Mouse (Mus musculus): ENCODE measurements at regions not wholly inside any gene's neighbourhood (a gene's known extent, or its start where the extent isn't known, plus 50 kb on each side); places are given as distances from the start of the nearest gene placed in this dataset.

DNA sequence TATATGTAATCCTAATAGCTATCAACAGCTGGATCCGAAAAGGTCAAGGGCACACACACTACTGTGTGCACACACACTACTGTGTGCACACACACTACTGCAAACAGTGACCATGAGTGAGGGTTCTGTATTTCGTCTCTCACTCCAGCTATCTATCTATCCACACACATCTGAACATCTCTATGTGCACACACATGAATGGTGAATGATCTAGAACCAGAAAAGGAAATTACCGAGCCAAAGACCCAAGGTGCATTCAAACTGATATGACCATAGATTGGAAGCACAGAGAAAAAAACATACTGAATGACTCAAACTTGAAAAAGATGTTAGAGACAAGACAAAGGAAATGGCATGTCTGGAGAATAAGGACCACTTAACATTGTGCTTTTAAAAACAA is 166.8 kb upstream of the Map3k1 start:
- no peak for DNase-seq (ENCODE audit: low spot score in 2 of 2)

DNA sequence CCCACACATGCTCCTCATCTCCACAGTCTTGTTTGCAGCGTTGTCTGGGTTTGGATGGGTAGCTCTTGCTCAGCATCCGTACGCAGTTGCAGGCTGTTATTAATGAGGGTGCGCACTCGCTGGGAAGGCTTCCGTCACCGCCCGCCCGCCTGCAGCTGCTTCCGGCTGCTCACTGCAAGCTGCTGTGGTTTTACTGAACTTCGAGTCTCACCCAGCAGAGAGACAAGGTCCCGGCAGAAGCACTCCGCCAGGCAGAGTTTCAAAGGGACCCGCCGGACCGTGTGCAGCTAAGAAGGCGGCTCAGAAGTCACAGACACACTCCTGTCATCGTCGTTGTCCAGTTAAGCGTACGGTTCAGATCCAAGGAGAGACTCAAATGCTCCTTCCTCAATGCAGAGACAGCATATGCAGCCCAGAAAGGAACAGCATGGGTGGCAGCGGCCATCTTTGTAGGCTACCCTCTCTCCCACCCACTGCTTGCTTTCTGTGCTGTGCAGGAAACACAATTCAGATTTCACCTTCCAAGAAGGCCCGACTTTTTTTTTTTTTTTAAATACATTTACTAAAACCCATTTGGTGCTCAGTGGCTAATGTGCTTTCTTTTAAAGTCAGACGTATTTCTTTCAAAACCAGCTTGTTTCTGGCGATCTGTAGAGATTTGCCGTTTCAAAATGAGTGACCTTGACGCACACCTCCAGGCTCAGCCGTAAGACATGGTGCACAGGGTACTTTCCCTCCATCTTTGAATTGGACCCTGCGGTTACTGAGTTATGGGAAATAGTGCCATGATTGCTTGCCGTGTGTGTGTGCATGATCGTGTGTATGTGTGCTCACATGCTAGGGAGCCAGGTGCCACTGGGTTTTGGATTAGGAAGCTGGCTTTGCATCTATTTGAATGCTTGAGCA is 169.2 kb upstream of the Map3k1 start:
- no peak for DNase-seq (ENCODE audit: low spot score in 2 of 2)

DNA sequence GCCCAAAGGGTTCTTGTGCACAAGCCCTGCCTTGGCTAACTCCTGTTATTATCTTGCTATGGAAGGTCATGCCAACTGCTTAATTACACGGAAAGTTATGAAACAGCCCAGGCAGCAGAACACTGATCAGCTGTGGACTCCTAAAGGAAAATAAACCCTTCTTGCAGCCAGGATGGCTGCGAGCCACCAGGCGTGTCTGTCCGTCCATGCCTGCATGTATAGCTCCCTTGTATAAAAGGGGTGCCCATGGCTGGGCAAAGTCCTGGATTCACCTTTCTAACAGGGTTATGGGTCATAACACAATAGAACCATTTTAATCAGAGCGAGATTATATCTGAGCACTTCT is 169.9 kb upstream of the Map3k1 start:
- DNase-seq (ENCODE audit: low spot score in 2 of 2), result no peak

DNA sequence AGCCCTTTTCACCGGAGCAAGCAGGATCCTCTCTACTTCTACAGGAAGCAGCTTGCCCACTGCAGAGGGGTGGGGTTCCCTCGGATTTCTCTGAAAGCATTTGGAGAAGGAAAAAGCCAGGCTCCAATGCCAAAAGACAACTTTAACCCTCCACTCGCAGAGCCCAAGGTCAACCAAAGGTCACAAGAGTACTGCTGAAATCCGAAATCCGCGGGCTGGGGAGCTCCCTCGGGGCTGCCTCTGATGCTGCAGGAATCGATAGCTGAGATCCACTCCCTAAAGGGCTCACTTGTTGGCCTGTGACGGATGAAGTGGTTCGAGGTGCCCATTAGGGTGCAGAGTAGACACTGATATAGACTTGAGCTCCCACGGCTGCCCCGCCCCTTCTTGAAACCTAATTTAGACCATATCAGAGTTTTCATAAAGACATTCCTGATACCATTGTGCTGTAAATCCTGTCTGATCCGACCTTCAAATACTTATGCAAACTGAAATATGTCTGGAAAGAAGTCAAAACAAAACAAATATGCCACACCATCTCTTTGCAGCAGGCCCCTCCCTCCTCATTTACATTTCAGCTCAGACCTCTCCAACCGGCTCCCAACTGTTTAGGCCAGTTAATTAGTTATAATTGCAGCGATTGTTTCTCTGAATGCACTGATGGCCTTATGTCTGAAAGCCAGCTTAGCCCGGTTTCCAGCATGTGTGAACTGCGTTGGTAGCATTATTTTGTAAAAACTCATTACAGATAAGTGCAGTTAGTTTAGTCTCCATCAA is 170.8 kb upstream of the Map3k1 start:
- peak in 1 of 2 experiments; percentile 48 for DNase-seq (ENCODE audit: low spot score in 2 of 2)

- DNase-seq (ENCODE audit: low spot score in 2 of 2), result no peak
These were observed 171.4 kb upstream of the Map3k1 start for GRCm38 (mm10) chr13:111980205-111980595.

DNA sequence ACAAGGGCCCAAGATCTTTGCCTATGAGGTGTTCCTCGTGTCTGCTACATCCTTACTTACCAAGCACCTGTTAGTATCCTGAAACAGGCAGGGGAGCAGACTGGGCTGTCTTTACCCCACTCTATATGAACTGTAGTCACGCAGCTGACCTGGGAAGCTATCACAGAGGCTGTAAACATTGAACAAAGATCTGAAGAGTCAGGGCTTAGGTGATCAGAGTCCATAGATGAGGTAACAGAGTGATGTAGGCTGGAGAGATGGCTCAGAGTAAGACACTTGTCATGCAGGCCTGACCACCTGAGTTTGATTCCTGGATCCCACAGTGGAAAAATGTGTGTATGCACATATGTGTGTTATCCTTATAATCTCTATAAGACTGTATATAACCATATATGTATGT is 172.3 kb upstream of the Map3k1 start:
- no peak for DNase-seq (ENCODE audit: low spot score in 2 of 2)

- no peak for DNase-seq (ENCODE audit: low spot score in 2 of 2)
These were observed 174.1 kb upstream of the Map3k1 start for GRCm38 (mm10) chr13:111982796-111983460.

DNA sequence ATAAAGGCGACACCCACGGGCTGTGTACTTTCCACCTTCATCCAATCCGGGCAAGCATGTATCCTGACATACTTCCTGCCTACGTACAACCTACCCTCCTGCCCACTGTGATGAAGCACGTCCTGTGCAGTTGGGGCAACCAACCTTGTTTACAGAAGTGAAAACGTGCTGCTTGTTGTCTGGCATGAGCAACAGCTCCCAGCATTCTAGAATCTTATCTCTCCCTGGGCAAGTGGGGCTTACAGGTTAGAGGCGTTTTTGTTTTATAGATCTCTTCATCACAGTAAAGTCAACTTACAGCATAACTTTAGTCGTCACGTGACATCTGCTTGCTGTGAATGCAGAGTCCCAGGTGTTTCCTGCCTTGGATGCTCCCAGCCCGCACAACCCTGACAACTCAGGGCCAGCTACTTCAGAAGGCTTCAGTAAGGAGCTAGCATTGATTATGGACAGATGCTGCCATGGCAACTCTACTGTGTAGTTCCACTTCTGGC is 175.3 kb upstream of the Map3k1 start:
- DNase-seq (ENCODE audit: low spot score in 2 of 2), result no peak

GRCm38 (mm10) chr13:111985406-111985805 is 176.6 kb upstream of the Map3k1 start:
- no peak for DNase-seq (ENCODE audit: low spot score in 2 of 2)

DNA sequence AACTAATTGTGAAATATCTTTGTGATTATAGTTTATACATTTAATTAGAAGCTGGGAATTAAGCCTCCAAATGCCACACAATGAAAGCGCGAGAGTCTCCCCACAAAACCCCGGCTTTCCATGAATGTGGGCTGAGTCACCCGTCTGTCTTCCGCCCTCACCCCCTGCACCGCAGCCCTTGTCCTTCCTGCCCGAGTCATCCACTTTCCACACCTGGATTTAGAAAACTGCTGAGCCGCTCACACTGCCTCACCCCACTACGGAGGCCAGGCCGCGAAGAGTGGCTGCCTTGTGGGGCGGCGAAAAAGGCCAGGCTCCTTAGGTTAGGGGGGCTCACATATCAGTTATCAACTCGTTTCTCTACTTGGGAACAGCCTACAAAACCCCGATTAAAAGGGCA is 177.9 kb upstream of the Map3k1 start:
- DNase-seq (ENCODE audit: low spot score in 2 of 2), result no peak

GRCm38 (mm10) chr13:111987420-111987819 is 178.6 kb upstream of the Map3k1 start:
- no peak for DNase-seq (ENCODE audit: low spot score in 2 of 2)

DNA sequence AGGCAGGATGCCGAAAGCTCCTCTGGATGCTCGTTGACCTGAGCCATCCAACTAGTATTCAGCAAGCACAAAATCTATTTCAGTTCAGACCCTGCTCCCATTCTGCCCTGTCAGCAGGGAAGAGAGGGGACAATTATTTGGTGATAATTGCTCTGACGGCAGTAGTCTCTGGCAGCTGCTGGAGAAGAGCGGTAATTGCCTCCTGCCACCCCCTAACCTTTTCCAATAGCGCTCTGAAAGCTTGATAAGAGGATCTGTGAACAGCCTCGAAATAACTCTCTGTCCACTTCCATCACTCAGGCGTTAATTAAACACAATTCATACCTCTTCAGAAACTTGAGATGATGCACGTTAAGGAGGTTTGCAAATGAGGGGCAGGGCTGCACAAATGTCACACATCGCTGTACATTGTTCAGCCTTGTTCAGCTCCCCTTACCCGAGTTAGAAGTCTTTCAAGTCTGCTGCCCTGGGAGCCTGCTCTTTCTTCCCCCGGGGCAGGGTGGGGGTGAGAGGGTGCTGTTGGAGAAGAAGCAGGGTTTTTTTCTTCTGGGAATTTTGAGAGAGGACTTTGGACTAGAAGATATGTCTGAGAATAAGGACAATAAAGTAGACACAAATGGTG is 182.2 kb upstream of the Map3k1 start:
- no peak for DNase-seq (ENCODE audit: low spot score in 2 of 2)

GRCm38 (mm10) chr13:111992075-111992847 is 183.5 kb upstream of the Map3k1 start:
- no peak for DNase-seq (ENCODE audit: low spot score in 2 of 2)

DNA sequence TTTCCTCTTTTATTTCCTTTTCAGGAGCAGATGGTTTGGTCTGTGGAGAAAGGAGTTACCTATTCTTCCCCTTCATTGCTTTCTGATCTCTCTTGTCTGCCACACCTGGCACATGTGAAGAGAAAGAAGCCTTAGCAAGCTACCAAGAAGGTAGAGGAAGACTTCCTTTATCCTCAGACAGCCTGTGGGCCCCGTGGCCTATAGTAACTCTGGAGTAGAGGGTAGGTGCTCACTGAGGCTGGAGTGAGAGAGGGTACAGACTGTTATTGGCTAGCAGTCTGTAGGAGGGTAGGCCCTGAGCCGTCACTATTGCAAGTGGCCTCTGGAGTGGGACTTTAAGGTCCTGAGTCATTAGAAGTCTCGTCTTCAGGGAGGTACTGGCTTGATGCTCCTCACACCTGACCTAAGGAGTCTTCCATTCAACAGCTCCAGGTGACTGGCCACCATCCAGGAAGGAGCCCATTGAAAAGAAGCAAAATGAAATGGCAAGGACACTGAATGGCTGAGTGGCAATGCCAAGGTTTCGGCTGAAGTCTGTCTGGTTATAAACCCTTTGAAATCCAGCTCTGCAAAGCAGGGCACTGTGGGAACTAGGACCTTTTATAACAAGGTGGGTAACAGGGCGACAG is 186.2 kb upstream of the Map3k1 start:
- DNase-seq (ENCODE audit: low spot score in 2 of 2), result no peak

DNA sequence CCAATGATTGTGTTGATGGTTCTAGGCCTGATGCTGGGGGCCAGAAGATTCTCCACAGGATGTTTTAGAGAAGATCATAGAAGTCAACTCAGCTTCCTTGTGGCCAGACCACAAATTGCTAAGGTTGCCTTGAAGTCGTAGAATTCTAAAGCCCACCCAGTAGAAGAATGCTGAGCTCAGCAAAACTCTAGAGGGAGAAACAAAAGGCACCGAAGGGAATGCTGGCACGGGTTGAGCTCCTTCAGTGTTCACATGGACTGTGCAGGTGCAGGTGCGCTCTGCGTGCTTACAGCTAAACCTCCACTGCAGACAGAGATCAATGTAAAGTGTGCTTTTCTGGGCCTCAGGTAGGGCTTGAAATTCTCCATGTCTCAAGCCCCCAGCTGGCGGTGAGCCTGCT is 186.9 kb upstream of the Map3k1 start:
- no peak for DNase-seq (ENCODE audit: low spot score in 2 of 2)

GRCm38 (mm10) chr13:111996910-111997309 is 188.1 kb upstream of the Map3k1 start:
- peak; percentile 57 to 61 for DNase-seq (ENCODE audit: low spot score in 2 of 2)

DNA sequence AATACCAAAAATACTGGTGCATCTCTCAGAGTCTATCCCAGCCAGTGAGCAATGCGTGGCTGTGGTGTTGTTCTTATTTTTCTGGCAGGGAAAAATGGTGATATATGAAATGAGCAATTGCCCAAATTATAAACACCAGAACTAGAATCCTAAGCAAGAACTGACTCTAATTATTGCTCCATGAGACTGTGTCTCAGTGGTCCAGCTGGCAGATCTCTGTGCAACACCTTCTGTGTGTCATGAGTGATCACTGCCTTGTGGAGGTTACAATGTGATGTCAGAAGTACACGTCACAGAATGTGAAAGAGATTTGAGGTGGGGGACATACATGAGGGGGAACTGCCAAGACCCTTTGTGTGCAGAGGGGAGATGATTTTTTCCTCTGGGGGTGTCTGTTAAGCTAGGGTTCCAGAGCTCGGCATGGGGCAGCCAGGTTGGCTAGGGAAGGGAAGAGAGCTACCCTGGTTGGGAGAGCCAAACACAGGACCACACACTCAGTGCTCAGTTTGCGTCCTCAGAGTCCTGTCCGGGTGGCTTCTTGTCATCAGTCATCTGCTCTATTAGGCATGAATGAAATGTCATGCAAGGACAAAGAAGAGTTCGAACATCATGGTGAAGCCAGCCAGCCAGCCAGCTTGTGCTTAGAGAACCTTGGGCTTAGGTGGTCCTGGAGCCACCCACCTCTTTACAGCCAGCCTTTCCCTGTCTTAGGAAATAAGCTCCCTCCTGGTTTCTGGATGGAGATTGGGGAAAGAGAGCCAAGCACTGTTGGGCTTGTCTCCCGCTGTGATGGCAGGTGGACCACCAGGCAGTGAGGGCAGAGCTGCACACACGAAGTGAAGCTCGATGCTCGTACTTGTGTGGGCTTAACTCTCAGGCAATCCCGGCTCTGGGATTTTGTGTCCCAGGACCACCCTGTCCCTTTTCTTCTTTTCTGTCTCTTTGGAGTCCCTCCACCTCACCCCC is 189.5 kb upstream of the Map3k1 start:
- DNase-seq (ENCODE audit: low spot score in 2 of 2), result no peak

DNA sequence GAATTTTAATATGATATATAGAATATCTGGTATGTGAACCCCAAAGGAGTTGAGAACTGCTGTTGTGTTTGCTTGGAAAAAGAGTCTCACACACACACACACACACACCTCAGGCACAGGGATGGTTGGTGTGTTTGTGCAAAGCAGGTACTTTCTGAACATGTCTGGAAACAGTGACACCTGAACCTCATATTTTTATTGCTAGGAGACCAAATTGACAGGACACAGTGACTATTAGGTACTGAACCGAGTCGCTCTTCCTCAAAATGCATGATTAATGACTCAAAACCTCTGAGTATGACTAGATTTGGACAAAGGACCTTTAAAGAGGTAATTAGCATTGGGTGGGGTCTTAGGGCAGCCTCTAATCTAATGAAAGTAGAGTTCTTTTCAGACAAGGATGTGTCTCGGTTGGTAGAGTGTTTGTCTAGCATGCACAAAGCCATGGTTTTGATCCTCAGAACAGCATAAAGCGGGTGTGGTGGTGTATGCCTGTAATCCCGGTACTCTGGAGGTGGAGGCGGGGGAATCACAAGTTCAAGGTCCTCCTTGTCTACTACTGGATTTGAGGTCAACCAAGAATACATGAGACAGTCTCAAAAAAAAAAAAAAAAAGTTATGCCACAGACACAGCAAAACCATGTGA is 191.0 kb upstream of the Map3k1 start:
- DNase-seq (ENCODE audit: low spot score in 2 of 2), result no peak

- DNase-seq (ENCODE audit: low spot score in 2 of 2), result no peak
These were observed 191.5 kb upstream of the Map3k1 start for GRCm38 (mm10) chr13:112000293-112000665.

All from heart, adult 9 months (tissue).